Comparison of ENCODE assay signal across 26 mouse cellular contexts in the genomic region with DNA sequence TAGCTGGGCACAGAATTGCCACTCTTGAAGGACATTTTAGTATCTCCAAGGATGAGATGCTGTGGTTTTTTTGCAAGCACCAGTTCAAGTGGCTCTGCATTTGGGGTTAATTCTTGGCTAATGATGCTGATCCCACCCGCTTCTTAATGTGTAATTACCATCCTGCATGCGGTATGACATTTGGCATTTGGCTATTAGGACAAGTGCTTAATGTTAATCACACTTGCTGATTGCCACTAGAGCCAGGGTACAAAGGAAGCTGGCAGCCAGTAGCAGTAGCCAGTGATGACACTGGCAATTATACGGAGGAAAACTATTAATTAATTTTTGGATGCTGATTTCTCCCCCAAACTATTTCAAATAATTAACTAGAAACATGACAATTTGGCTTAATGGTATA.
A peak's percentile ranks its signal among the peaks of the same experiment; 100 is the strongest.
DNase-seq lines count a peak whose midpoint lies in the region; ATAC-seq lines count a peak whose summit lies in the region.
"Had no signal": no experiment of that assay in that cellular context is flagged by ENCODE, and none has a peak within 500 bp of the region (broad histone marks: within the 10 kb centered on the region; RNA-seq: fewer than 3 reads in every experiment).

No protein-coding gene starts in this region.

- H3K27me3 ChIP-seq in hindbrain, embryonic 14.5 days (ENCODE audit: control insufficient read depth, insufficient read depth, low read length) = no peaks in the 10 kb centered on the region
- H3K27me3 ChIP-seq in hindbrain, embryonic 16.5 days (replicated peaks; ENCODE audit: control insufficient read depth, insufficient read depth, low read length) = no peaks in the 10 kb centered on the region
- no peaks in the 10 kb centered on the region for H3K27me3 ChIP-seq in neural tube, embryonic 13.5 days
- H3K27me3 ChIP-seq in forebrain, embryonic 15.5 days = peaks cover 7% of the 10 kb centered on the region; the same call in 1 of the 2 replicates
- H3K27me3 ChIP-seq: embryonic facial prominence, embryonic 12.5 days; heart, embryonic 13.5 days; liver, embryonic 12.5 days; Patski had no signal

- ATAC-seq in hindbrain, embryonic 14.5 days (ENCODE audit: low FRiP score) = 0 out of 2 replicates have a peak, but pooled peaks have one; percentile 59
- ATAC-seq in hindbrain, embryonic 16.5 days = no peak
- ATAC-seq in neural tube, embryonic 13.5 days (ENCODE audit: low read depth) = no peak
- ATAC-seq in forebrain, embryonic 15.5 days (replicated peaks) = peak; percentile 68
- ATAC-seq: intestine, embryonic 16.5 days; liver, embryonic 12.5 days; liver, postnatal 0 days had no signal

- H3K9me3 ChIP-seq in hindbrain, embryonic 14.5 days (ENCODE audit: control insufficient read depth, low read length) = no peaks in the 10 kb centered on the region
- H3K9me3 ChIP-seq in hindbrain, embryonic 16.5 days (ENCODE audit: control insufficient read depth, low read length) = no peaks in the 10 kb centered on the region
- no peaks in the 10 kb centered on the region for H3K9me3 ChIP-seq in neural tube, embryonic 13.5 days
- no peaks in the 10 kb centered on the region for H3K9me3 ChIP-seq in forebrain, embryonic 15.5 days
- H3K9me3 ChIP-seq: embryonic facial prominence, embryonic 12.5 days; heart, embryonic 13.5 days; liver, embryonic 12.5 days had no signal

- no peak overlapping the region for H3K4me3 ChIP-seq in hindbrain, embryonic 14.5 days (replicated peaks; ENCODE audit: low read length)
- no peak overlapping the region for H3K4me3 ChIP-seq in hindbrain, embryonic 16.5 days (ENCODE audit: low read length)
- H3K4me3 ChIP-seq in neural tube, embryonic 13.5 days = no peak overlapping the region
- H3K4me3 ChIP-seq in forebrain, embryonic 15.5 days = no peak overlapping the region
- H3K4me3 ChIP-seq: embryonic facial prominence, embryonic 12.5 days; heart, embryonic 13.5 days; liver, embryonic 12.5 days had no signal

- no peak overlapping the region for H3K27ac ChIP-seq in hindbrain, embryonic 14.5 days
- no peak overlapping the region for H3K27ac ChIP-seq in hindbrain, embryonic 16.5 days (ENCODE audit: low read depth, low read length)
- 0 out of 2 replicates have a peak overlapping the region, but pooled peaks have one; percentile 4 for H3K27ac ChIP-seq in neural tube, embryonic 13.5 days (replicated peaks)
- H3K27ac ChIP-seq in forebrain, embryonic 15.5 days (replicated peaks) = no peak overlapping the region
- H3K27ac ChIP-seq: embryonic facial prominence, embryonic 12.5 days; heart, embryonic 13.5 days; liver, embryonic 12.5 days; stomach, postnatal 0 days had no signal

- H3K4me1 ChIP-seq in hindbrain, embryonic 14.5 days (replicated peaks; ENCODE audit: control insufficient read depth, insufficient read depth, low read length) = peaks cover 15% of the 10 kb centered on the region
- H3K4me1 ChIP-seq in hindbrain, embryonic 16.5 days (ENCODE audit: control insufficient read depth, insufficient read depth, low read depth, low read length) = 0 out of 2 replicates have a peak, but pooled peaks cover 4% of the 10 kb centered on the region
- H3K4me1 ChIP-seq in neural tube, embryonic 13.5 days (replicated peaks) = peaks cover 22% of the 10 kb centered on the region
- H3K4me1 ChIP-seq in forebrain, embryonic 15.5 days = peaks cover 17% of the 10 kb centered on the region
- H3K4me1 ChIP-seq: liver, embryonic 12.5 days had no signal

- no peak overlapping the region for H3K9ac ChIP-seq in hindbrain, embryonic 14.5 days
- H3K9ac ChIP-seq in hindbrain, embryonic 16.5 days (ENCODE audit: low read depth, low read length) = no peak overlapping the region
- H3K9ac ChIP-seq in neural tube, embryonic 13.5 days = no peak overlapping the region
- no peak overlapping the region for H3K9ac ChIP-seq in forebrain, embryonic 15.5 days (replicated peaks)
- H3K9ac ChIP-seq: embryonic facial prominence, embryonic 12.5 days; heart, embryonic 13.5 days; liver, embryonic 12.5 days; liver, postnatal 0 days had no signal

- 57% methylated on average over 3 of the region's 3 CpGs for WGBS in hindbrain, embryonic 14.5 days
- WGBS in hindbrain, embryonic 16.5 days = 45% methylated on average over 3 of the region's 3 CpGs
- WGBS in neural tube, embryonic 13.5 days = 39% methylated on average over 3 of the region's 3 CpGs
- 13% methylated on average over 3 of the region's 3 CpGs for WGBS in forebrain, embryonic 15.5 days

- no peak for DNase-seq in hindbrain, embryonic 14.5 days (ENCODE audit: low spot score)
- DNase-seq in neural tube, embryonic 10.5 days (ENCODE audit: extremely low spot score, low spot score) = no peak
- DNase-seq in ovary, postnatal 36 days (ENCODE audit: low spot score) = no peak
- DNase-seq in right cerebral cortex, postnatal 14 days = no peak
- DNase-seq: adrenal gland, postnatal 14 days; cerebellum, adult 11-12 months; cerebellum, adult 9-11 months; heart, postnatal 10 days; kidney, adult 8-10 months; kidney, postnatal 10 days; layer of hippocampus, postnatal 36 days; left cerebral cortex, postnatal 4 days; liver, postnatal 0 days; lung, postnatal 36 days; spleen, adult 18-20 months; thymus, adult 18-20 months; thymus, postnatal 36 days had no signal

- H3K36me3 ChIP-seq in hindbrain, embryonic 14.5 days (replicated peaks; ENCODE audit: control insufficient read depth, insufficient read depth) = no peaks in the 10 kb centered on the region
- H3K36me3 ChIP-seq in hindbrain, embryonic 16.5 days (ENCODE audit: control insufficient read depth, insufficient read depth, low read length) = no peaks in the 10 kb centered on the region
- H3K36me3 ChIP-seq in neural tube, embryonic 13.5 days = no peaks in the 10 kb centered on the region
- H3K36me3 ChIP-seq in forebrain, embryonic 15.5 days = no peaks in the 10 kb centered on the region
- H3K36me3 ChIP-seq: embryonic facial prominence, embryonic 12.5 days; heart, embryonic 13.5 days; liver, embryonic 12.5 days had no signal

- H3K4me2 ChIP-seq in hindbrain, embryonic 14.5 days (replicated peaks) = no peak overlapping the region
- no peak overlapping the region for H3K4me2 ChIP-seq in hindbrain, embryonic 16.5 days (ENCODE audit: low read length)
- no peak overlapping the region for H3K4me2 ChIP-seq in neural tube, embryonic 13.5 days
- no peak overlapping the region; the same call in 1 of the 2 replicates for H3K4me2 ChIP-seq in forebrain, embryonic 15.5 days (replicated peaks)
- H3K4me2 ChIP-seq: embryonic facial prominence, embryonic 12.5 days; heart, embryonic 13.5 days; liver, embryonic 12.5 days had no signal

Comparison
In these comparisons a context has a peak if more than half of its experiments do, and no peak if none do; other contexts are left out.
1. ATAC-seq: peak in hindbrain, embryonic 14.5 days (single experiment) and forebrain, embryonic 15.5 days (single experiment); none in hindbrain, embryonic 16.5 days (single experiment) and neural tube, embryonic 13.5 days (single experiment).